Mouse (Mus musculus) 416B (cell line): ENCODE results near the gene Ccdc6.
"Not testable (repeated sequence)": the region's sequence is repeated elsewhere in the genome, so short reads cannot be mapped to it uniquely, and the experiment has no call there.

Source experiments
- DNase-seq: peaks from one replicate; pipeline ENCODE4 v3.0.0; 2011; ENCODE audit warnings: low read depth

Ccdc6 gene

DNA sequence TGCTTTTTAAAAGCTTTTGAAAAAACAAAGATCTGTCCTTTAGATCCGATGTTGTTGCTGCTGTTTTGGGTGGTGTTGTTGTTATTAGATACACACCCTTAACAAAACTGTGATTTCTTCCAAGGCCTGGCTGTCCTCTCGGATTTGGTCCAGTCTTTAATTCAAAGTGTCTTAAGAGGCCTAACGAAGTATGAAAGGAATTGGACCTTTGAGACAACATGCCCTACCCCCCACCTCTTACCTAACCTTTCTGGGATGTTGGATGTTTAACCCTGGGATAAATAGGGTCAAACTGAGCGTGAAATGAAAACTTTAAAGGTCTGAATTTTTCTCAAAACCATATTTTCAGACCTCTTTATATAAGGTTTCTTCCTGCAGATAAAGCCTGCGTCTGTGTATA lies 124.0 kb downstream of the Ccdc6 start:
- DNase-seq = no peak

GRCm38 (mm10) chr10:70222231-70222630 lies 125.3 kb downstream of the Ccdc6 start:
- DNase-seq = not testable (repeated sequence)

- DNase-seq = peak; percentile 79
Observed at GRCm38 (mm10) chr10:70224571-70224970, 127.7 kb downstream of the Ccdc6 start.

GRCm38 (mm10) chr10:70225760-70226159 lies 128.8 kb downstream of the Ccdc6 start:
- DNase-seq = no peak

DNA sequence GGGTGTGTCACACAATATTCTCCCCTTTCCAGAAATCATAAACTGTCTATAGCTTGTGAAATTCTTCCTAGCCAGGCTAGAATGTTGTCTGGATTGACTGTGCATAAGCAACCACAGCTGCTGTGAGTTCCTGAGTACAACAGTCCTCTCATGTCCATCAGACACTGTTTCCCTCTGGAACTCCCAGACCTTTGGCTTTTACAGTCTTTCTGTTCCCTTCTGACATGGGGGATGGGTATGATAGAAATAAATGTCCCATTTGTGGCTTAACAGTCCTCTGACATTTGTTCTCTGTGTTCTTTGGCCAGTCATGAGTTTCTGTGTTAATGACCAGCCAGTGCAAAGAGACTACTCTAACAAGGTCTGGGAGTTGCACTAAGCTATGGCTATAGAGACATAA lies 129.7 kb downstream of the Ccdc6 start:
- DNase-seq = no peak

- DNase-seq = no peak
Observed at GRCm38 (mm10) chr10:70230352-70230751, 133.4 kb downstream of the Ccdc6 start.

DNA sequence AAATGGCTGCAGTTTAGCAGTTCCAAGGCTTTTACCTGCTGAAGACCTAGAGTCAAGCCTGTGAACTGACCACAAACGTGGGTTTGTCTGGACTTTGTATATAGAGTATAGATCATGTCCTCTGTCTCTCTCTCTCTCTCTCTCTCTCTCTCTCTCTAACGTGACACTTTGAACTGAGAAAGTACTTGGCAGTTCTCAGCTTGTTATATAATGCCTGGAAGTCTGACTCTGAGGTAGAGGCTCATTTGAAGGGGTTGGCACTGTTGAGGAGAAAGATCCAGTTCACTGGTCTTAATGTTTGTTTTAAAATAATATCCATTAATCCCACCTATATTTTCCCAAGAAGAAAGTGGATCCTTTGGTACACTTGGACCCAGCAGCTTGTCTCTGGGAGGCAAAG lies 141.0 kb downstream of the Ccdc6 start:
- DNase-seq = no peak
